Mouse (Mus musculus) c-Kit-negative CD71-positive TER-119-positive erythroid progenitor cells, embryonic 14.5 days (primary cell): Measurements from ENCODE around the gene Nudt16.
A peak's percentile ranks its signal among the peaks of the same experiment; 100 is the strongest.
"Not testable (repeated sequence)": the region's sequence is repeated elsewhere in the genome, so short reads cannot be mapped to it uniquely, and the experiment has no call there.

Experiments
- DNase-seq: peaks from one replicate; pipeline ENCODE4 v3.0.0-alpha.2; 2013; ENCODE audit warnings: low read depth, low spot score

The Nudt16 gene

GRCm38 (mm10) chr9:105131253-105132001 is at the start of gene Nudt16:
TSS of gene Nudt16 (minus strand) at chr9:105131824.
- DNase-seq = peak; percentile 72

GRCm38 (mm10) chr9:105144992-105145391 is 13.4 kb upstream of the Nudt16 start, which contains the start of gene 1700080E11Rik:
TSS of gene 1700080E11Rik (minus strand) at chr9:105145092.
- no peak for DNase-seq

GRCm38 (mm10) chr9:105139204-105139603 is 7.6 kb upstream of the Nudt16 start:
- no peak for DNase-seq

GRCm38 (mm10) chr9:105136404-105136803 is 4.8 kb upstream of the Nudt16 start:
- DNase-seq = no peak

GRCm38 (mm10) chr9:105134536-105134935 is 2.9 kb upstream of the Nudt16 start:
- no peak for DNase-seq

- DNase-seq = peak; percentile 17
Observed at GRCm38 (mm10) chr9:105132002-105132367, 361 bp upstream of the Nudt16 start.

- no peak for DNase-seq
Observed at GRCm38 (mm10) chr9:105130331-105130730, 1.3 kb downstream of the Nudt16 start.

GRCm38 (mm10) chr9:105125206-105125605 is 6.4 kb downstream of the Nudt16 start:
- DNase-seq = not testable (repeated sequence)

GRCm38 (mm10) chr9:105103893-105104292 is 27.7 kb downstream of the Nudt16 start:
- DNase-seq = no peak

- no peak for DNase-seq
Observed at GRCm38 (mm10) chr9:105101911-105102310, 29.7 kb downstream of the Nudt16 start.

GRCm38 (mm10) chr9:105100807-105101570 is 30.6 kb downstream of the Nudt16 start:
- DNase-seq = no peak

- no peak for DNase-seq
Observed at GRCm38 (mm10) chr9:105080246-105080645, 51.4 kb downstream of the Nudt16 start.
